Mouse (Mus musculus) neutrophil, adult 83 days (primary cell): ENCODE measurements around the gene Cggbp1. TPM values are rescaled to one million over a fixed set of nuclear protein-coding genes. Genes with fewer than 3 reads are reported as not detected.

Source experiments
- total RNA-seq, 2 experiments: library from RNA; stranded (reverse); gene quantifications; one replicate each; pipeline ENCODE4 v1.2.4; 2023

The Cggbp1 gene
- 100 to 1,000 TPM; 115 to 123 TPM for total RNA-seq

GRCm38 (mm10) chr16:64851563-64852362, at the start of gene Cggbp1, which contains the start of gene Zfp654:
Gene Cggbp1, plus strand, starts transcription at chr16:64851996.
Gene Zfp654, minus strand, starts transcription at chr16:64851652.

Other genes starting within 250 kb of the Cggbp1 start
- not detected for gene Csnka2ip, start 249.6 kb upstream of the Cggbp1 start, total RNA-seq
- gene 4930453N24Rik, start 80.8 kb upstream of the Cggbp1 start, total RNA-seq = 10 to 100 TPM; 10.8 to 12.5 TPM
- gene Zfp654, start 344 bp upstream of the Cggbp1 start, total RNA-seq = 10 to 100 TPM; 12.2 to 12.8 TPM